Mouse (Mus musculus) adrenal gland, adult 18-20 months (tissue): Measurements from ENCODE around the gene 1700024P04Rik. TPM values are rescaled to one million over a fixed set of nuclear protein-coding genes. Genes with fewer than 3 reads are reported as not detected.
"Not testable (repeated sequence)": the region's sequence is repeated elsewhere in the genome, so short reads cannot be mapped to it uniquely, and the experiment has no call there.

Experiments used
- DNase-seq, 2 experiments: peaks; one replicate each; pipeline ENCODE4 v3.0.0; 2021 to 2022; ENCODE audit warnings: low spot score in 2 of 2
- long read RNA-seq, 2 experiments: library from polyadenylated mRNA; stranded (forward); transcript quantifications; one replicate each; pipeline ENCODE4 v2.0.0; 2021
- total RNA-seq, 2 experiments: library from RNA; stranded (reverse); gene quantifications; 1 replicate in 1 of 2; 2 replicates in 1 of 2; pipeline ENCODE4 v1.2.3; 2021

1700024P04Rik gene
- total RNA-seq: not detected
- long read RNA-seq, experiment 1: 0 reads
- long read RNA-seq, experiment 2: 0 reads

DNA sequence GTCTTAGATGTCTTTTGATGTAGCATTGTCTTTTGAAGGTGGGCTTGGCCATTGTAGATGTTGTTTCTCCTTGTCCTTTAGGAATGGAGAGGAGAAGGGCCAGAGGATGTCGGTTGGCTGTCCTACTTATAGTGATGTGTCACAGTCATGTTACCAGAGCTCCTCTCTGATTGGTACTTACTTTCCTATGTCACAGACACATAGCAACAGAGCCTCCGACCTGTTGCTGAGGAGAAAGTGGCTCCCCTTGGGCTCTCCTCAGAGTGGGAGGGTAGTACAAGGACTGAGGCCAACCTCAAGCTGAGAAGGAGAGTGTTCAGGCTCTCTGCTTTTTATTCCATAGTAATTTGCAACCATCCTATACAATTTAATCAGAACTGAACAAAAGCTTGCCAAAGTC, at the start of gene 1700024P04Rik:
Gene 1700024P04Rik (minus strand): TSS at position 101 of the 400 bp plus-strand sequence.
- DNase-seq: no peak

DNA sequence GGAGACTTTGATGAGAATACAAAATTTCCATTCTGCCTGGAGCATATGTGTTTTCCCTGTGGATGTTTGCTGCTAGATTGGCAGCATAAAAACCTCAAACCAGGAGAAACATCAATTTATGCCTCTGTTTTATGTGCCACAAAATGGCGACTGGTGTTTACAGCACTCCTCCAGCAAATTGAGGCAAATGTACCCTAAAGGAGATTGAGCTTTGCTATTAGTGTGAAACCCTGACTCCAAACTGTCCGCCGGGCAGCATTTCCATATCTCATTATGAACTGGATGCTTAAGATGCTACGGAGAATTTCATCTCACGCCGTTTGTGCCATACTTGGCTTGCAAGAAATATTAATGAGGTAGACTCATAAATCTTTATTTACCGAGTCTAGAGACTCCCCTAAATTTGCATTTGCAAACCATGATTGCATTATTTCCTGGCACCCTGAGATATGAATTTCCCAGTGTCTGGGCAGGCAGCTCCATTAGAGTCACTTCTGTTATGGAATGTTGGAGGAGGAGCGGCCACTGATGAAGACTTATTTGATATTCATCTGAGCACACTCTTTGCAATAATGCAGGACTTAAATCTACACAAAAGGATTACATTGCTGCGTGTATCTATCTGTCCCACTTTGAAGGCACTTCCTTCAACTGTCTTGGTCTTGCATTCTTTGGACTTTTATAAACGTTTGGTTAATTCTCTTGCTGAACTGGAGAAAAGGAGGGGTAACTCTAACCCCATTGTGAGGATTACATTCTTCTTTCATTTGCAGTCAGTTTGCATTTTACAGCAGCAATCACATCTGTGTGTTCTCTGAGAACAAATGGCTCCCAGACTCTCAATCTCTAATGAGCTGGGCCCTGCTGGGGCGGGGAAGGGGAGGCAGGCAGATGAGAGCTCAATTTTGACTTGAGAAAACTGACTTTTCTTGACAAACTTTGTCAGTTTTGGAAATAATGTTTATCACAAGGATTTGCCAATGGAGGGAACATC, 47.2 kb upstream of the 1700024P04Rik start:
- DNase-seq: no peak

DNA sequence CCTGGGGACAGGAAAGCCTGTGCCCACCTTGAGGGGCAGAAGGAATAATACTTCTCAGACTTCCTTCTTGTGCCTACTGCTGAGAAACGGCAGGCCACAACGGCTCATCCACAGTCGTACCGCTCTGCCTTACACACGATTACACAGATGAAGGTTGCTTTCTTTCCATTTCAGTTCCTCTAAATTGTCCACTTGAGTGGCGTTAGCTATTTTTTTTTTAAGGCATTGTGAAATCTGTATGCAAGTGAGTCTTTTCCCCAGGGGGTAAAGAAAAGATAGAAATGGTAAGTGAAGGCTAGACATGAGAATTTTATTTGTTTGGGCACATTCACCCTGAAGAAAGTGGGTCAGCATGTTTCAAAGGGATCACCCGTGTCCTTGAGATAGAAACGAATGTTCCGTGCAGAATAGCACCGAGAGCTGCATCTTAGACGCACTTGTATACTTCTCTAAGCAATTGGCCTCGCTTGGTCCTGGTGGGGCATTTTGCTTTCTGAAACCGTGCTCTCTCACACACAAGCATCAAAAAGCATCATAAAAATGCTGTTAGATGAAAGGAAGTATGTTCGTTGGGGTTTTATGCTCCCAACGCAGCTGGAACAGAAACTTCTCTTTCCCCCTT, 46.3 kb upstream of the 1700024P04Rik start:
- no peak for DNase-seq

DNA sequence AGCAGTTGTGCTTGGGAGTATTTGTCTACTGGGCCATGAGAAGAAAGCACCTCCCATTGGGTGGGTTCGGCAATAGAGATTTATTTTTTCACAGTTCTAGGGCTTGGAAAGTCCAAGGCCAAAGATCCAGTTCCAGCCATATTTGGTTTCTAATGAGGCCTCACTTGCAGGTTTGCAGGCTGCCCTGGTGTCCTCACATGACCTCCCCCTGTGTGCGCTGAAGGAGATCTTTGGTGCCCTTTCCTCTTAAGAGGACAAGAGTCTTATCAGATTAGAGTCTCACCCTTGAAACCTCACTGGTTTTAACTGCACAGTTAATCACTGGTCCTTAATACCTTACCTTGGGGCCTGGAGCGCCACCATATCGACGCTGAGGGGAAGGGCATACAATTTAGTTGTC, 40.9 kb upstream of the 1700024P04Rik start:
- DNase-seq: no peak

DNA sequence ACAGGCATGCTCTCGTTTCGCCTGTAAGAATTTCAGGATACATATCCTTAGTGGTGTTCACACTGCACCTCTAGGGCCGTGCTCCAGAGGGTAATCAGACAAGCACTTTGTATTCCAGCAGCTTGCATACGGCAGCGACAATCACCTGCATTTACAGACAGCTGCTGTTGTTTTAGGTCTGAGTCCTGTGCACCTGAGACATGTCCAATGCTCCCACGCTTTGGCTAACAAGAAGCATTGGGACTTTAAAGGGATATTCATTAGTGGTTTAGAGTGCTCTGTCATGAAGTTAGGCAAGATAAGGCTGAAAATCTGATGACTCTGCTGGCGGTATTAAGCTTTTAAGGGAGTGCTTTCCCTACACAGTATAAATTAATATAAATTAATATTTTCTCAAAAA, 37.7 kb upstream of the 1700024P04Rik start:
- DNase-seq: no peak

DNA sequence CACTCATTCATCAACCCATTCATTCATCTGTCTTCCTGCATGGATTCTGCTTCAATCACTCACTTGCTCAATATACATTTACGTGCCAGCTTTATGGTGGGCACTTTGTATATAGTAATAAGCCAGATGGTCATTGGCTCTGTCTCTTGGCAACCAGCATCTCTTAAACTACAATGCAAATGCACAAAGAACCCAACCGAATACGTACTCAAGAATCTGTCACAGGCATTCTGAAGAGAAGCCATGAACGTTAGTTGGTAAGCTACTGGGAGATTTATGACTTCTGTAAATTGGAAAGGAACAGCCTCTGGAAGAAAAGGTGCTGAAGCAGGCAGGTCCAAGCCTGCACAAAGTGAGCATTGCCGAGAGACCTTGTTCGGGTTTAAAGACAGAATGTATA, 36.8 kb upstream of the 1700024P04Rik start:
- DNase-seq: no peak

DNA sequence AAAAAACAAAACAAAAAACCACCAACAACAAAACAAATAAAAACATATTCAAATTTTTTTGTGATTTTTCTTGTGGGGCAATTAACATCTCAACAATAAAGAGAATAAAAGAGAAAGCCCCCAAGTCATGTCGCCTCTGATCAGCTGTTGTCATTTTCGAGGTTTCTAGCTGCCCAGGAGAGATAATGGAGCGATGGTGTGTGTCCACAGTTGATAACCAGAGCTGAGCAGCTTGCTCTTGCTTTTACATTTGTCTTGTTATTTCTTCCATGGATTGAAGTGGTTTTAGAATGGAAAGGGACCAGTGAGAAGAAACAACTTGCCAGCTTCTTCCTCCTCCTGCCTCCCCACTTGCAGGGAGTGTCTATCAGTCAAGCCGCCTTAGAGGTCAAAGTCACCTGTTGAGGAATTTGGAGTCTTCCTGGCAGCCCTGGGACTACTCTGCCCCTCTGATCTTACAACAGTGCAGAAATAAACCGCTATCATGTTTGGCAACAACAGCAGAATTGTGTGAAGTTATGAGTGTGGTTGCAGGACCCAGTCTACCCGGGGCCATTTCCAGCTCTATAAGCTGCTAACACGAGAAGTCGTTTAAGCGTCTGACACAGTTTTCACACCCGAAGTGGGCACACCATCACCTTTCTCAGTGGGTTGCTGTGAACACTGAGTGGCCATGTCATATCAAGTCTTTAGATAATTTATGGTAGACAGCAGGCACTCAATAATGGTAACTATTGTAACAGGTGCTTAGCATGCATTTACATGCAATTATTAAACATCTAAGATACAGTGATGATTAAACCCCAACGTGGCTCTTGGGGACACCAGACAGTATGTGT, 35.7 kb upstream of the 1700024P04Rik start:
- DNase-seq: no peak

DNA sequence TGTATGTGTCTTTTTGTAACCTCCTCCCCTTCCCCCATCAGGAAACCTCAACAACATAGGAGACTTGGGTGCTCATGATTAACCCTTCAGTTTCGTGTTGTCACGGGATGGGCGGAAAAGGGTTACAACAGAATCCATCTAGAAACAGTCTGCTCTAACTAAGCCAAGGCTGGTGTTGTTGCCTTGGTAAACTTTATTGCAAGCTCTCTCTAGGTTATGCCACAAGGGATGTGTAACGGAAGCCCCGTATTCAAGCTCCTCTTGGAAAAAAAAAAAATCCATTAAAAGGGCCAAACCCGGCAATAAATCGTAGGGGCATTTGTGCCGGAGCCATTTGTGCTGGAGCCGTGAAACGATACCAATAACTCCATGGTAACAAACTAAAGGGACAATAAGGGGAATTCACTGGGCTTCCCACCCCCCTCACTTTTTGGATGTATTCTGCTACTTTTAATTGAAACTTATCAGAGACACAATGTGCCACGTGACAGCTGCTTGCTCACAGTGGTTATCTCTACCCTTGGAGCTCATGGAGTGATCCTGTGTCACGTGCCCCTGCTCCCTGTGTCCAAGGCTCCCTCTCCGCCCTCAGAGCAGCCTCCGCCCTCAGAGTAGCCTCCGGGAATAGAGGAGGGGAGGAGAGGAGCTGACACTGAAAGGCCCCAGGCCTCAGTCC, 34.3 kb upstream of the 1700024P04Rik start:
- peak; percentile 49 to 52 for DNase-seq

DNA sequence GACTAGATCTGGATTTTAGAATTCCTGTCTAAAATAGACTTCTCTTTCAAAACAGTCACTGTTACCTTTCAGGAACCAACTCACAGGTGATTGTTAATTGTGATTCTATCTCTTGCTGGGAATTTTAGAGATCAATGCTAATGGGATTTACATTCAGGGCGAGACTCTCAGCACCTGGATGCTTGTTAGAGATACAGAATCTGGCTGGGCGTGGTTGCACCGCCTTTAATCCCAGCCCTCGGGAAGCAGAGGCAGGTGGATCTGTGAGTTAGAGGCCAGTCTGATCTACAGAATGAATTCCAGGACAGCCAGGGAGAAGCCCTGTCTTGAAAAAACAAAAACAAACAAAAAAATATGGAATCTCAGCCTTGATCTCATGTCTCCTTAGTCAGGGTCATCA, 32.3 kb upstream of the 1700024P04Rik start:
- no peak for DNase-seq

DNA sequence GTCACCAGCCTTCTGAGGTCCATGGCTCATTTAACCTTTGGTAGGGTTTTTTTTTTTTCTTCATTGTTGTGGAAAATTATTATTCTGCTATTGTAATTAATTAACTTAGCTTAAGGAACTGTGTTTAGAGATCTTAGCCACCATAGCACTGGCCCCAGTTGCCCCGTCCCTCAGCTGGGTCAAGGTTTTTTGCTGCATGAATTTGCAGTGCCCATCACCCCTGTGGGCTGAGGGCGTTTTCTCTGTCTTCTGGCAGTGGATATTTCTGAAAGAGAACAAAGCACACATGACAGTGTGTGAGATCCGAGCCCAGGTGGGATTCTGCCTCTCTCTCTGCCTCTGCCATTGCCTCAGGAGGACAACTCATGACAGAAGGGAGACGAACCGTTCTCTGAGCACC, 28.5 kb upstream of the 1700024P04Rik start:
- DNase-seq: no peak

DNA sequence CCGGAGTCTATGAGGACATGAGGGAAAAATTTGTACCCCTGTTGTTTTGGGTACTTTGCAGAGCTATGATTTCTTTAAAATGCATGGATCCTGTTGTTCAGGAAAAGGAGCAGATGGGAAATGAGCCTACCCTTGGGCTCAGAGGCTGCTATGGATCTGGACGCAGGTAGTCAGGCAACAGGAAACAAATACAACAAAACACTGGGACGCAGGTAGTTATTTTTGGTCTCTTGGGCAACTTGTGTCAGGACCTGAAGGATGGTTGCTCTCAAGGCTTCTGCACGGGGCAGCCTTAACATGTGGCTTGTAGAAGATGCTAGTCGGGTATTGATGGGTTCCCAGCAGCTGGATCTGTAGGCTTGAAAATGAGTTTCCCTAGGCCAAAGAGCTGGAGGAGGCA, 23.6 kb upstream of the 1700024P04Rik start:
- DNase-seq: no peak

DNA sequence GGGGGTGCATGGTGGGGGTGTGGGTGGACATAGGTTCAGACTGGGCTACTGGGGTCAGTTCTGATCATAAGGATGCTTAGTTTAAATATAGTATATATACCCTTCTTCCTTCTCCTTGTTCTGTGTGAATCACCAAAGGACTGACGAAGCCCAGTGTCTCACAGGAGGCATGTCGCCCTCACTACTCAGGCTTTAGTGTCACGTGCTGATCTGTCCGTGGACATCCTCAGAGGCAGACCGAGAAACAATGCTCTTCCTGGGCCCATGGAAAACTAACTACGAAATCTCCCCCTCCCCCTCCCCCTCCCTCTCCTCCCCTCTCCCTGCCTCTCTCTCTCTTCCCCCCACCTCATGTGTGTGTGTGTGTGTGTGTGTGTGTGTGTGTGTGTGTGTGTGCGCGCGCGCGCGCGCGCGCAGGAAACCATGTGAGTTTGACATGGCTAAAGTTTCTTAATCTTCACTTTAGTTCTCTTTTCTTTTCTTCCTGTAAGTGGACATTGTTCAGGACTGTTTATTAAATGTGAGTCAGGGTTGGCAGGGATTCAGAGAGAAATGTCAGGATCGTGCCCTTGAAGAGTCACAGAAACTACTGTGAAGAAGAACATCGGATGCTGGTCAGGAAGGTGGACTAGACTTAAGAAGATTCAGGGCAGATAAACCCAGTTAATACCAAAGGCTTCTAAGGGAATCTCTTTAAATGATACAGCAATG, 22.2 kb upstream of the 1700024P04Rik start:
- peak in 1 of 2 experiments; percentile 35 for DNase-seq

DNA sequence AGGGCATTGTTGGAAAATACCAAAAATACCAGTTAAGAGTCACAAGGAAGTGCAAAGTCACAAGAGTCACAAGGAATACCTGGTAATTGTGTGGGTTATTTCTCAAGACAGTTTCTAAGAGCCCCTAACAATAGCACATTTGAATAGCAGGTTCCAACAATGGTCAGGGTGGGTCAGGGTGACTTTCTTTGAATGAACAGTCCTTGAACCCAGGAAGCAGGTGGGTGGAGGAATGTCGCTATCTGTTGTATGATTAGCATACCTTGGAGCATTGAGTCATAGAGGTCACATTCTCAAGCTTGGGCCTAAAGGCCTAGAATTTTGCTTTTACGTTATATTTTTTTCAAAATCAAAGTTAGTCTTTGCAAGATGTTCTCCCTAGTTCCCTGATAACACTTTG, 17.3 kb upstream of the 1700024P04Rik start:
- not testable (repeated sequence) for DNase-seq

DNA sequence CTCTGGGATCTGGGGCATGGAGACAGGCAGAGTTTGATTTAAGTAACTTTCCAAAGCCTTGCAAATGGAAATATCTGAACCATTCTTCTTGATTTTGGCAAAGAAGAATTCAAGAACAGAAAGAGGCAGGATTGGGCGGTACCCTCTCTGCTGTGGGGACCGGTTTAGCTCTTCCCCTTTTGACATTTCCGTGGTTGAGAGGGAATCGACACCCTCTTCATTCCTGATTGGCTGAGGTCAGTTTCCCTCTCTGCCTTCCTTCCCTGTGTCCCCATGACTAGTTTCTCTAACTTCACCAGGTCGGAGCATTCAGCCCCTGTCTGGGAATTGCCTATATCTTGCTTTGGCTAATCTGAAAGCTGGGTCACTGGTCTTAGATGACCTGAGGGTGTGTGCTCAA, 12.7 kb upstream of the 1700024P04Rik start:
- DNase-seq: no peak

DNA sequence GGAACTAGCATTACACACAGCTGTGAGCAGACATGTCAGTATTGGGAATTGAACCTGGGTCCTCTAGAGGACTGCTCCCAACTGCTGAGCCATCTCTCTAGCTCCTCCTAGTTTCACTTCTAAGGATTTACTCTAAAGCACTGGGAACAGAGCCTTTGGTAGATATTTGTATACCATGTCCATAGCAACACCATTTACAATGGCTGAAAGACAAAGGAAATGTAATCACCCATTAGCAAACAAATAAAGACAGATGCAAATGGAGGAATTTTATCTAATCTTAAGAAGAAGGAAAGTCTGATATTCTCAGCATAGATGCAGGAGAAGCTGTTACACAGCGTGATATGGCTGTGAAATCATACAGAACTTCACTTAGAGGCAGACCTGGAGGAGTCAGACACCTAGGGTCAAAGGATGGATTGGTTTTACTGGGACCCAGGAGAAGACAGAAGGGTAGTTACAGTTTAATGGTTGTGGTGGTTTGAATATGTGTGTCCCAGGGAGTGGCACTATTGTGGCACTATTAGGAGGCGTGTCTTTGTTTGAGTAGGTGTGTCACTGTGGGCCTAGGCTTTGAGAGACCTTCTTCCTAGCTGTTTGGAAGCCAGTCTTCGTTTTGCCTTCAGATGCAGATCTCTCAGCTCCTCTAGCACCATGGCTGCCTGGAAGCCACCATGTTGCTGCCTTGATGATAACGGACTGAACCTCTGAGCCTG, 7.1 kb downstream of the 1700024P04Rik start:
- no peak for DNase-seq

DNA sequence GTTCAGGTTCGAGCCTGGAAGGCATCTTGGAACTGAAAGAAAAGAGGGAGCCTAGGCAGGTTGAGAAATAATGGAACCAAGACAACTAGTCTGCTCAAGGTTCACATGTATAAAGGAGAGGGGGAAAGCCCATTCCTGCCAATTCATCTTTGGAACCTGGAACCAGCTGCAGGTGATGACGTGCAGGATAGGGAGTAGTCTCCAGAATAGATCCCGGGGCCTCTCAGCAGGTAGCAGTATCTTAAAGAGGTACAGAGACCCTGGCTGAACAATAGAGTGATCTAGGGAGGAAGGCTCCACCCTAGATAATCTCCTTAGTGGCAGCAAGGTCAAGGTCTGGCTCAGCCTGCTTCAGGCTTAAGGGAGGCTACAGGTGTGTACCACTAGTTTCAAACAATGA, 8.3 kb downstream of the 1700024P04Rik start:
- DNase-seq: not testable (repeated sequence)

DNA sequence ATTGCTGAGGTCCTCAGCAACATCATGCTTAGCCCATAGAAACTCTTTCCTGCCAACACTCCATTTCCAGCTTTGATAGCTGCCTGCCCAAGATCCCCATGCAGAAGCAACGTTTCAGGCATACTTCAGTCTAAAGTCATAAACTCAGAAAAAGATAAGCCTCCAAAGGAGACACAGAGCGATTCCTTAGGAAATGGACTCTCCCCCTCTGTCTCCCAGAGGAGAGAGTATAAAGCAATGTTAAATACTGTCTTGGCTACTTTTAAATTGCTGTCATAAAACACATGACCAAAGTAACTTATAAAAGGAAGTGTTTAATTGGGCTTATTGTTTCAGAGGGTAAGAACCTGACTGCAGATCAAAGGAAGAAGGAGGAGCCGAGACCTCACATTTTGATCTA, 12.3 kb downstream of the 1700024P04Rik start:
- DNase-seq: no peak

DNA sequence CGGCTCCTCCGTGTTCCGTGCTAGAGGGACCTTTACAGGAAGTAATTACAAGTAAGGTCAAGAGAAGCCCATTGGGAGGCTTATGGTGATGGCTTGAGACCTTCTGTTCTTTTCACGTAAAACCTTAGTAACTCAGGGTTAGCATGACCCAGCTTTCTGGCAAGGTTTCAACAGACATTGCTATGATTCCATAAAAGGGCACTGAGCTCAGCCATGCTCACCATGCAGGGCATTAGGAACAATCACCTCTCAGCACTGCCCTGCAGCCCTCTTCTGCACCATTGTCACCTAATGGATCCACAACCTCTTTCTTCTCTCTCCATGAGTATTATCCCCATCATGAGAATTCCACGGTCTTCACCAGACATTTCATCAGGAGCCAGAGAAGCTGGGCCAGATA, 12.7 kb downstream of the 1700024P04Rik start:
- DNase-seq: no peak

DNA sequence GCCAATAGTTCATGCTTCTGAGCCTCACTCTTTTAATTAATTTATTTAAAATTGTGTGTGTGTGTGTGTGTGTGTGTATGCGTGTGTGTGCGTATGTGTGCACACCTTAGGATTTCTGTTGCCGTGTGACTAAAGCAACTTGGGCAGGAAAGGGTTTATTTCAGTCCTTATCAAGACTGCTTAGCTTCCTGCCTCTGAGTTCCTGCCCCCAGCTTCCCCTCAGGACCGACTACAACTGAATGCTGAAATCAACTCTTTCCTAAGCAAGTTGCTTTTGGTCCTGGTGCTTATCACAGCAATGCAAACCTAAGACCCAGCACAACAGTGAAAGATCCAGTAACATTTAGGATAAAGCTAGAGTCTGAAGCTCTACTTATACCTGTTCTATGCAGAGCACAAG, 15.8 kb downstream of the 1700024P04Rik start:
- no peak for DNase-seq
